Mouse (Mus musculus) A20 (cell line): ENCODE results near the gene Zfp626.
"Not testable (repeated sequence)": the region's sequence is repeated elsewhere in the genome, so short reads cannot be mapped to it uniquely, and the experiment has no call there.

Experiments
- DNase-seq: peaks from one replicate; pipeline ENCODE4 v3.0.0-alpha.2; 2011; ENCODE audit warnings: low read depth, low spot score

Zfp626 gene

DNA sequence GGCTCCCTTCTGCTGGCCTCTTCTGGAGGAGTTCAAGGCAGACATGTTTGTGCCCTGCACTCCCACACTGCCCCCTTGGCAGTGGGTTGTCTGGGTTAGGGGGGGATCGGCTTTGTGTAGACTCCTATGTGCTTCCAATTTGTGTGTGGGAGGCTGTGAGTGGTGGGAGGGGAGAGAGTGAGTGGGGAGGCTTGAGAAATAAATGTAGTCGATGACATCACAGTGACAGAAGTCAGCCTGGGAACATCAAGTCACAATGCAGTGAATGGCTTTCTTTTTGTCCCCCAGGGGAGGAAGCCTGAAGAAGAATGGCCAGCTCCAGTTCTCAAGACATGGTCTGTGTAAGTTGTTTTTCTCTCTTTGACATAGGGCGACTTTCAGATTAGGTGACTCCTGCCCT, at the start of gene Zfp626:
Gene Zfp626, plus strand, starts transcription at position 301 of the 400 bp plus-strand sequence.
- not testable (repeated sequence) for DNase-seq

DNA sequence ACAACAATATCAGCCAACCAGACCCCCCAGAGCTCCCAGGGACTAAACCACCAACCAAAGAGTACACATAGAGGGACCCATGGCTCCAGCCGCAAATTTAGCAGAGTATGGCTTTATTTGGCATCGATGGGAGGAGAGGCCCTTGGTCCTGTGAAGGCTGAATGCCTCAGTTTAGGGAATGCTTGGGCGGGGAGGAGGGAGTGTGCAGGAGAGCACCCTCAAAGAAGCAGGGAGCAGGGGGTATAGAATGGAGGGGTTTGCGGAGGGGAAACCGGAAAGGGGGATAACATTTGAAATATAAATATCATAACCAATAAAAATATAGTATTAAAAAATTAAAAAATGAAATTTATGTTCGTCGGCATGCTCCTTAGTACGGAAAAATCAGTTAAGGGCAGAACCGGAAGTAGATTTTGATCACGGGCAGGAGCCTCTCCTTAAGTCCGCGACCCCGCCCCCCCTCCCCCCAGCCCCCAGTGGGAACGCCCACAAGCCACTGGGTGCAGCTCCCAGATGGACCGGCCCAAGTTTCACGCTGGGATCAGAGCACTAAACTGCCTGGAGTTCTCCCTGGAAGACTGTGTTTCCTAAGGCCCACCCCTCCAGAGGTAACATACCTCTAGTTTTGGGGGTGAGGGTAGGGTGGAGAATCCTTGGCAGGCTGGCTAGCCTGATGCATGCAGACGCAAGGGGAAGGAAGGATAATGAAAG, 41.7 kb upstream of the Zfp626 start:
- no peak for DNase-seq

DNA sequence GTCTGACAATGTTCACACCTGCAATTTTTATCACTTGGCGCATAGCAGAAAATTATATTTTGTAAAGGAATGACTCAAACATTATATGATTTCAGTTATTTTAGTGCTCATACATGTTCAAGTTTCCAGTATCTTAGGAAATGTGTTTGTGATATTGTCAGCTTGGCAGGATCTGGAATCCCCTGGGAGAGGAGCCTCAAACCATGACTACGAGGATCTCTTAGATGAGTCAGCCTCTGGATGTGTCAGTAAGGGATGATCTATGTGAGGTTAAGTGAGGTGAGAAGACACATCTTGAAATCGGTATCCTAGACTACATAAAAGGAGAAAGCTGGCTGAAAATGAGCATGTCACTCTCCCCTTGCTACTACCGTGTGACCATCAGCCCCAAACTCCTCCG, 17.7 kb upstream of the Zfp626 start:
- no peak for DNase-seq

DNA sequence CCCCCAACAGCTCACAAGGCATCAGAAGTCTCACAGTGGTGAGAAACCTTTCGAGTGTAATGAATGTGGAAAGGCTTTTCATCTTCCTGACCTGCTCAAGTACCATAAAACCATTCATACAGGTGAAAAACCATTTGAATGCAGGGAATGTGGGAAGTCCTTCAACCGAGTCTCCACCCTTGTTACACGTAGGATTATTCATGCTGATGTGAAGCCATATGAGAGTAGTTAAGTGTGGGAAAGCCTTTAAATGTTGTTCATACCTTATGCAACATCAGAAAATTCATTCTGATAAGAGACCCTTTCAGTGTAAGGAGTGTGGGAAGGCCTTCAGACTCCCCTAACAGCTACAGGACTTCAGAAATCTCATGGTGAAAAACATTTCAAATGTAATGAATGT, 13.1 kb upstream of the Zfp626 start:
- not testable (repeated sequence) for DNase-seq

DNA sequence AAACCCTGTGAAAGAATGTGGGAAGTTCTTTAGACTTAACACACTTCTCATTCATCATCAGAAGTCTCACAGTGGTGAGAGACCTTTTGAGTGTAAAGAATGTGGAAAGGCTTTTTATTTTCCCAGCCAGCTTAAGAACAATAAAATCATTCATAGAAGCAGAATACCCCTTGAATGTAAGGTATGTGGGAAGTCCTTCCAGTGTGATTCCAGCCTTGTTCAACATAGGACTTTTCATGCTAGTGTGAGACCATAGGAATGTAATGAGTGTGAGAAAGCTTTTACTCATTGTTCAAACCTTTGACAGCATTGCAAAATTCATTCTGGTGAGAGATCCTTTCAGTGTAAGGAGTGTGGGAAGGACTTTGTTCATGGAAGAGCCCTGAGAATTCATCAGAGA, 12.4 kb upstream of the Zfp626 start:
- no peak for DNase-seq

DNA sequence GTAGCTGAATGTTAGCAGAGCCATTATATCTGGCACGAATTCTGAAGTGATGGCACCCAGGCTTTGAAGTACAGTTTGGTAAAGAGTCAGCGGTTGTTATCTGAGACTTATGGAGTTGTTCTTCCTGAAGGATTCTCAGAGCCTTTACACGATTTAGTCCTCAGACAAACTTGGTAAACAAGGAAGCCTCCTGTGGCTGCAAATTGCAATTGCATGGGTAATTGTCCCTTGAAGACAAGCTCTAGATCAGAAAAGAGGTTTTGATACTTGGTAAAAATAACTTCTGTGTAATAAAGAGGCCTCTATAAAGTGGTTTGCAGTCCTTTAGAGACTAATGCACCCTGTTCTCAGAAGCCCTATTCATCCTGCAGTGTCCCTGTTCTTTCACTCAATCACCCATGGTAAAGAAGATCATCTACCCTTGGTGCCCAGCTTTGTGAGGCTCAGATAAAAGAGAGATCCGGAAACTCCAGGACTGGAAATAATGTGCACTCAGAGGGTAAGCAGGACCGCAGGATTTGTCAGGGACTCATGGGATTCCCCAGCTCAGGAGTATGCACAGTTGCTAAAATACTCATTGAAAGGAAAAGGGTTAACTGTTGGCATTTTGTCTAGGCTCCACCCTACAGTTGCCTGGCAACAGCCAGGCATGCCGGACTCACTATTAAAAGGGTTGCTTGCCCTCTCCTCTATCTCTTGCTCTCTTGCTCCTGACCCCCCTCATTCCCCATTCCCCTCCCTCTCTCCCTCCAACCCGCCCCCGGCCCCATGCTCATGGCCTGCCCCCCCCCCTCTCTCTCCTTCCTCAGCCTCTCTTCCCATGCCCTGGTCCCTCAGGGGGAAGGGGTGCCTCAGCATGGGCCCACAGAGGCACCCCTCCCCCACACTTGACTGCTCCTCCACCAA, 8.8 kb upstream of the Zfp626 start:
- DNase-seq, result no peak

DNA sequence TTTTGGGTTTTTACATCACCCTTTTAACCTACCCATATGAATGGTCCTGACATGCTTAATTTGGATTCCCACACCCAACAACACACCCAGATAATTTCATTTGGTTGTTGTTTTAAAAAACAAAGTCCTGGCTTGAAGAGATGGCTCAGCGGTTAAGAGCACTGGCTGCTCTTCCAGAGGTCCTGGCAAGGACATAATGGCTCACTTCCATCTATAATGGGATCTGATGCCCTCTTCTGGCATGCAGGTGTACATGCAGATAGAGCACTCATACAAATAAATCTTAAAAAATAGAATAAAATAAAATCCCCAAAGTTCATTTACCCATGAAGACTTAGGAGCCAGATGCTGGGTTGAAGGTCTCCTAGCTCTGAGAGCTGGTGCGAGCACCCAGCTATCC, 5.9 kb upstream of the Zfp626 start:
- peak; percentile 43 for DNase-seq

DNA sequence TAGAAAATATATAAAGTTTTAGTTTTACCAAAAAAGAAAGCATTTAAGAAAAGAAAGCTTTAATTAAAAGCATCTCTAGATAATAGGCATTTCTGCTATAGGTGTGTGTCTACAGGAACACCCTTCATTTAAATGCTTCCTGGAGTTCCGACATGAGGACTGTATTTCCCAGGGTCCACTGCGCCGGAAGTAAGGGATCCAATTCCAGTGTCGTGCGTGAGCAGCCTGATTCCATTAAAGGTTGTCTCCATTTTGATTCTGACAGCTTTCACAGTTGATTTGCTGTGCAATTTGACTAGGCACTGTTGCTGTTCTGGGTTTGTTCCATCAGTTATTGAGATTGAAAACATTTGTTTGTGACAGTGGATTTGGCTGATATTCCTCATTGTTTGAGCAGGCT, 4.0 kb upstream of the Zfp626 start:
- no peak for DNase-seq

DNA sequence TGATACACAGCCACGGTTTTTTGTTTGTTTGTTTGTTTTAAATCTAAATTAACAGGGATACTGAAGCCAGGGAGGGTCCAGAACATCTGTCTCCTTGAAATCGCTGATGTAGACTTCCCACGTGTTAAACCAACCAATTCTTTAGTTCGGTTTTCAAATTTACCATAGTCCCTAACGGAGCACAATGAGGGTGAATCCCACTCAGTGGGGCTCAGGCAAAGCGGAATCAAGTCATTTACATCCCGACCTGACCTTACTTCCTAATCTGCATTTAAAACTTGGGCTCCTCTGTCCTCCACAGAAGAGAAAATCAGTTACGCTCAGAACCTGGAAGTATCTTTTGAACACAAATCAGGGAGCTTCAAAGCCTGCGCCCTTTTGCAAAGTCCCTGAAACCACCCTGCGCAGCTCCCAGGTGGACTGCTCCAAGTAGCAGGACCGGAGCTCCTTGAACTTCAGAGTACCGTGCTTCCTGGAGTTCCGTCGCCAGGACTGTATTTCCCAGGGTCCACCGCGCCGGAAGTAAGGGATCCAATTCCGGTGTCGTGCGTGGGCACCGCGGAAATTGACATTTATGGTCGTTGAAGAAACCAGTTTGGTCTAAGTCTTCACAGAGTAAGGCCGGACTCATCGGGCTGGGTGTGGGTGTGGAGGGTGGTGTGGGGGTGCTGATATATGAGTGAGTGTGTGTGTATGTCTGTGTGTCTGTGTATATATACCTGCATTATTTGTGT, 2.5 kb upstream of the Zfp626 start:
- DNase-seq, result peak; percentile 84

DNA sequence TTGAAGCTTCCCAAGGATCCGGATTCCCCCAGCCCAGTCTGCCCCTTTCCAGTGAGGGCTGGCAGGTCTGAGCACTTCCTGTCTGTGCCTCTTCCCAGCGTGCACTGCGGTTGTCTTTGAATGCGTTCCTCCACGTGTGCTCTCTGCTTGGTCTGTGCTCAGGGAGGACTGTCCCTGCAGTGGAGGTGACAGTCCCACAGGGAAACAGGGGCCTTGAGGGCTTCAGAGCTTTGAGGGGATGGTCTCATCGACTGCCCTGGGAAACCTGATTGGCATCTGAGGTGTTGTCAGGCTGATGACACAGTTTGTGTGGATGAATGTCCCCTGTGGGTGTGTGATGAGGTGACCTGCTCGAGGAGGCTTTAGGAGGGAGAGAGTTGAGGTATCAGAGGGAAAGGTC, 309 bp downstream of the Zfp626 start:
- DNase-seq, result not testable (repeated sequence)

DNA sequence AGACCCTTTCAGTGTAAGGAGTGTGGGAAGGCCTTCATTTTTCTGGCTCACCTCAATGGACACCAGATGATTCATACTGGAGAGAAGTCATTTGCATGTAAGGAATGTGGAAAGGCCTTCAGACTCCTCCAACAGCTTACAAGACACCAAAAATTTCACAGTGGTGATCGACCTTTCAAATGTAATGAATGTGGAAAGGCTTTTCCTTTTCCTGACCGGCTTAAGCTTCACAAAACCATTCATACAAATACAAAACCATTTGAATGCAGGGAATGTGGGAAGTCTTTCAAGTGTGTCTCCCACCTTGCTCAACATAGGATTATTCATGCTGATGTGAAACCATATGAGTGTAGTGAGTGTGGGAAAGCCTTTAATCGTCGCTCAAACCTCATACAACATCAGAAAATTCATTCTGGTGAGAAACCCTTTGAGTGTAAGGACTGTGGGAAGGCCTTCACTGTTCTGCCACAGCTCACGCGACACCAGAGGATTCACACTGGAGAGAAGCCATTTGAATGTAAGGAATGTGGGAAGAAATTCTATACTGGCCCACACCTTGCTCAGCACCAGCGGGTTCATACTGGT, 11.6 kb downstream of the Zfp626 start:
- DNase-seq, result no peak

DNA sequence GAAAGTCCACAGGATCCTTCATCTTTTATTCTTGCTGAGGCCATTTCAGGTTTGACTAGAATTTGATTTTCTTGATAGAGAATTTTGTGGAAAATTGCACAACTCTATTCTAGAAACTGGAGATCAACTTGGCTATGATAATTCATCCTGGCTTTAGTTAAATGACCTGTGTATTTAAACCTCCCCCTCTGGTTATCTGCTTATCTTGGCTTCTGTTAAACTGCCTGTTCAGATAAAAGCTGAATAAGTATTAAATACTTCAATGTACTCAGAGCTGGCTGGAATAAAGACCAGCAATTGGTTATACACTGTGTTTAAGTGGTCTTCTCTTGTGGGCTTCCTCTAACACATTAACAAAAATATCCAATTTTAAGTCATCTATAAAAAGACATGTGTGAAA, 15.6 kb downstream of the Zfp626 start:
- no peak for DNase-seq

DNA sequence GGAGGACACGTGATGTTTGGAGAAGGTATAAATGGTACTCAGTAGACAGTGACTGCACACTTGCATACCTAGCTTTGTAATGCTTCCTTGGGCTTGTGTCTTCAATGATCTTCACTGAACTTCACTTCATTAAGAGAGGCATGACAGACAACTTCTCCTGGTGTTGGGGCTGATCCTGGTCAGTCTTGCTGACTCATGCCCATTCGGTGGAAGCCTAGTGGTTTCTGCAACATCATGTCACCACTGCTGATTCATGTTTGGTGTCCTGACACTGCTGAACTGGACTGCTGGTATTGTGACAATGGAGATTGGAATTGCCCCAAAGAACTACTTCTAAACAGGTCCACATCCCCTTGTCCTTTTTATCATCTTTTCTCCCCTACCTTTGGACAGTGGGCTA, 27.1 kb downstream of the Zfp626 start:
- DNase-seq, result no peak

DNA sequence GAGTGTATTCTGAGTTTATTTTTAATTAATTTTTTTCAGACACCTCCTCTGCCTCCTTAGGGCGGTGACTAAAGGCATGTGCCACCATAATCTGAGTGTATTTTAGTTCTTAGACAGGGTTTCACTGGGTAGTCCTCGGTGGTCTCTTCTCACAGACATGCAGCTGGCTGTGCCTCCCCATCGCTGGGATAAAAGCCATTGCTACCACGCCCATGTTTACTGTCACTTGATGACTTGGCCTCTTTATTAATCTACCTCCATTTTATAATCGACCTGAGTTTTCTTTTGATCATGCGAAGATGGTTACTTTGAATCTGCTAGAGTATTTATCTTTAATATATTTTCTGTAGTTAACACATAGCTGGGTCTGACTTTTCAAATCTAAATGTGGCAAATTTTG, 30.9 kb downstream of the Zfp626 start:
- DNase-seq, result no peak

DNA sequence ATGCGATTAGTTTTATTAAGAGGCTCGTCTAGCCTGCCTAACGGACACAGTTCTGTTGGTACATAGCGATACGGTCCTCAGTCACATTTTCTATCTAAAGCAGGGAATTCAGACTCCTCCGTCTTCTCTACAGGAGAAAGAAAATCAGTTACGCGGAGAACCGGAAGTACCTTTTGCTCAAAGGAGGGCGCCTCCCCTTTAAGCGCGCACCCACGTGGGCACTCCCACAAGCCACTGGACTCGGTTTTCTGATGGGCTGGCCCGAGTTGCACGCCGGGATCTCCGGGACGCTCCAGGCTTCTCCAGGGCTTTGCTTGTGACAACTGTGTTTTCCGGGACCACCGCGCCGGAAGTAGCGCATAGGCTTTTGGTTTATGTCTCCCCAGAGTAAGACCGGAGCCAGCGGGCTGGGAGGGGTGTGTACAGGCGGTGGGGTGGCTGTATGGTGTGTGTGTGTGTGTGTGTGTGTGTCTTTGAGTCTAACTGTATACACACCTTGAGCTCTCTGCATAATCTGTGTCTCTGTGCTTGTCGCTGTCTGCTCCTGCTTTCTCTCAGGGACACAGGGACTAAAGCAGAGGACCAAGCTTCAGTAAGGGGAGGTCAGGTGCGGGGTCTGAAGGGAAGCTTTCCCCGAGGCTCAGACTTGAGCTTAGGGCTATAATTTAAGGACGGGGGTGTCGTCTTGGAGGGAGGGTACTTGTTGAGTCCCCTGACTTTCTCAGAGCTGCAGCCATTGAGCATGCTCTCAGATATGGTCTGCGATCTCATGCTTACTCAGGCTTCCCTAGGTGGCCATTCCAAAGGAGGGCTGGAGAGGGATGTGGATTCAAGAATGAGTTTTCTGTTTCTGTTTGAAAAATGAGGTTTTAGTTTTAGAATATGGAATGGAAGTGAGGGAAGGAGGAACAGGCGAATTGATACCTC, 31.6 kb downstream of the Zfp626 start, which contains the start of gene Zfp59:
Gene Zfp59, plus strand, starts transcription at position 285 of the 927 bp plus-strand sequence.
- DNase-seq, result peak; percentile 89

DNA sequence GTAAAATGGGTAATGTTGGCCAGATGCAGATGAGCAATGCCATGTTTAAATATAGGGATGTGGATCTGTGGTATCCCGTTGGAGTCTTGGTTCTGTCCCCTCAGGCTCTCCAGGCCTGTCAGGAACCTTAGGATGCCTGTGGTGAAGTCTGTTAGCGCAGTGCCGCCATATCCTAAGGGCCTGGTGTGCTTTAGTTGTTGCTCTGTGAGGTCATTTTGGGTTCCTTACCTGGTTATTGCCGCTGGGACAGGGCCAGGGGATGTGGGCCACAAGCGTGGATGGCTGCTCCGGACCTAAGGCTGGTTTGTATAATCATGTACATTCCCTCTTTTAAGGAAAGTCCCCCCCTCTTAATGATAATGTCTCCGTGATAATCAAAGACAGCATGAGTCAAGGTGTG, 32.6 kb downstream of the Zfp626 start:
- no peak for DNase-seq

DNA sequence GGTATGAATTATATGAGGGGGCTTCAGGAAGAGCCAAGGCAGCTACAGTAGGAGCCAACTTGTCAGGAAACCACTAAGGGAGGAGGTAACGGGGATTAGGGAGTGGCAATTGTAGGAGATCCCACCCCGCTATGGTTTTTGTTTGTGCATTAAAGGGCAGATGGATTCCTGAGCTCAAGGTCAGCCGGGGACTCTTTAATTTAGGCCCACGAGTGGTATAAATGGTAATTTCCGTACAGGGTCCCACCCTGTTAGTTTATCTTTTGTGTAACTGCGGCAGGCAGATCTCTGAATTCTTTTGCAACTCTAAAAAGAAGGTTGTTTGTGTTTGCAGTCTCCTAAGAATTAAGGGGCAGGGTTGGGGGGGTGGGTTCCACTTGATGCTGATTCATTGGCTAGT, 33.1 kb downstream of the Zfp626 start:
- DNase-seq, result no peak

DNA sequence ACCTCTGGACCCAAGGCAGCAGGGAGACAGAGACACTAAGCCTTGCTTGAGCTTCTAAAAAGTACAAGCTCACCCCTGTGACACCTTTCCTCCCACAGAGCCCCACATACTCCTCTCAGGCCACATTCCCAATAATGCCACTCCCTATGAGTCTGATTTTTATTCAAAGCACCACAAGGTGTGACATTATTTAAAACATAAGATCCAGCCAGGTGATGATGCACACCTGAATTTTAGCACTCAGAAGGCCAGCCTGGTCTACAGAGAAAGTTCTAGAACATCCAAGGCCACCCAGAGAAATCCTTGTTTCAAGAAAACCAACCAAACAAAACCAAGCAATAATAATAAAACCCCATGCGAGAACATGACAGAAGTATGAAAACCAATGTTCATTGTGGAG, 50.2 kb downstream of the Zfp626 start, which contains the start of gene Zfp607a:
Gene Zfp607a, plus strand, starts transcription at position 301 of the 400 bp plus-strand sequence.
- no peak for DNase-seq

DNA sequence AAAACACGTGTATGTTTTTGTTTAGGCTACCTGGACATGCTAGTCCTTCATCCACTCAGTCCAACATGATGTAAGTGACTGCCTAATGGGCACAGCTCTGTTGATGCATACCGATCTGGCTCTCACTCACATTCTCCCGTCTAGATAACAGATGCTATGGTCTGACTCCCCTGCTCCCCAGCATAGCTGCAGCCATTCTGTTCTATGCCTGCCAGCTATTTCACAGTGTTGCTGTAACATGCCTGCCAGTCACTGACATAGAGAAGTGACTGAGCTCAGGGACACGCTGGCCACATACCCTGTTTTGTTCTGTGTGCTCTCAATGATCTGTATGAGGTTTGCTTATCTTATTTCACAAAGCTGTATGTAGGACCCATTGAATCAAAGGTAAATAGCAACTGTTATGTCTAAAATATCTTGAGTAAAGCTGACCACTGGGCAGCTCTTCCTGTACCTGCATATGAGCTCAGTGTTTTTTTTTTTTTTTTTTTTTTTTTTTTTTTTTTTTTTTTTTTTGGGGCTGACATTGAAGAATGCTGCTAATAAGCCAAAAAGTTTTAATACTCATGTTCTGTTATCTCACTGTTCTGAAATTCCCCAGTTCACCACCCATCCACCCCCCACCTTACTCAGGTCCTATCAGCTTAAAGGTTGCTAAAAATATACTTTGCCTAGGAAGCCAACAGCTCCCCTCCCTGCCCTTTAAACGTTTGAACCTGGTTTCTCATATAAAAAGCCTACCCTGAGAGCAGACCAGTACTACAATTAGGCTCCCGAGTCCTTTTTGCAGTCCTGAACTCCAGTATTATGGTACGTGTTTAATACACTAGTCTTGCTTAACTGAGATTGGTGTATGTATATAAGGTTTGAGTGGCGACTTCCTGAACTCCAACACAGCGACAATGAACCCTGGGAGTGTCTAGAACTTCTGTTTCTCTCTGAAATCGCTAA, 52.6 kb downstream of the Zfp626 start:
- peak; percentile 70 for DNase-seq
